Mouse (Mus musculus) E14TG2a.4 (cell line): ENCODE measurements around the gene Upp2.

ENCODE experiments used
- H3K27me3 ChIP-seq: 2 replicates; pipeline ENCODE4 v1.6.1; 2014; ENCODE audit warnings: low read length, control low read depth; ENCODE audit not compliant: insufficient read depth
- H3K36me3 ChIP-seq: 2 replicates; pipeline ENCODE4 v1.6.1; 2014; ENCODE audit warnings: low read length, control low read depth; ENCODE audit not compliant: insufficient read depth
- H3K4me1 ChIP-seq: replicated peaks from 2 replicates; pipeline ENCODE4 v1.6.1; 2014; ENCODE audit warnings: low read depth, low read length, control low read depth
- H3K4me3 ChIP-seq: replicated peaks from 2 replicates; pipeline ENCODE4 v1.5.1; 2014; ENCODE audit warnings: mild to moderate bottlenecking, low read length
- H3K9me3 ChIP-seq: 2 replicates; pipeline ENCODE4 v1.6.1; 2014; ENCODE audit warnings: low read length, control low read depth
- CTCF ChIP-seq: conservative IDR thresholded peaks from 2 replicates; pipeline ENCODE4 v1.5.1; 2014; ENCODE audit warnings: low read length
- NANOG ChIP-seq: IDR thresholded peaks from 2 replicates; pipeline ENCODE4 v1.6.1; 2014; ENCODE audit warnings: borderline replicate concordance, low read length, mixed read lengths
- POU5F1 ChIP-seq: IDR thresholded peaks from 2 replicates; pipeline ENCODE4 v1.6.1; 2014; ENCODE audit warnings: low read length, borderline replicate concordance

Upp2 gene

DNA sequence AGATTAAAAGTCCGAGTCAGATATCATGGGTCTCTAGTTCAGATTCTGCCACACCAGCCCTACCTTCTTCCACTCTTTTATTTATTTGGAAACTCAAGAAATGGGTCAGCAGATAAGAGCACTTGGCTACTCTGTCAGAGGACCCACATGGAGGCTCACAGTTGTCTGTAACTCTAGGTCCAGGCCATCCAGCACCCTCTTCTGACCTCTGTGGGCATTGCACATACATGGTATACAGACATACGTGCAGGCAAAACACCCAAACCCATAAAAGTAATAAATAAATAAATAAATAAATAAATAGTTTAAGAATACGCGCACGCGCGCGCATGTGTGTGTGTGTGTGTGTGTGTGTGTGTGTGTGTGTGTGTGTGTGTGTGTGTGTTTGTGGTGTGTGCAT lies 47.8 kb downstream of the Upp2 start:
- Histone ChIP-seq H3K27me3 (no peaks in the 10 kb centered on the region), H3K9me3 (no peaks in the 10 kb centered on the region), H3K4me3 (no peak overlapping the region), H3K36me3 (no peaks in the 10 kb centered on the region), H3K4me1 (peaks cover 5% of the 10 kb centered on the region)
- TF ChIP-seq CTCF (no peak), POU5F1 (no peak), NANOG (no peak)

DNA sequence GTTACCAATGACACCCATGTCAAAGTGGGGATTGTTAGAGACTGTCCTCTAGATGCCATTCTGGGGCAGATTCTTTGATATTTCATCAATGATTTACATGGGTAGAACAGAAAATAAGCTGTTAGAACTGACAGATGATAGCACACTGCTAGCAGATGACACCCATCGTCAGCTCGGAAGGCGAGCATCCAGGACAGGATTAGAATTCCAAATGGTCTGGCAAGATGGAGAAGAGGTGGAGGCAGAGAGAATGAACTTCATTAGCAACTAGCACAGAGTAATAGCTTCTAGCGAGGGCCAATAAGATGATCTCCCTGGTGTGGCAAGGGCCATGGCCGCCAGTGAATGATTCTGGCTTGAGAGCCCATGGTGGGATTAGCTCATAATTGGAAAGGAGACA lies 48.7 kb downstream of the Upp2 start:
- Histone ChIP-seq H3K27me3 (no peaks in the 10 kb centered on the region), H3K9me3 (no peaks in the 10 kb centered on the region), H3K36me3 (no peaks in the 10 kb centered on the region), H3K4me3 (no peak overlapping the region), H3K4me1 (peaks cover 5% of the 10 kb centered on the region)
- TF ChIP-seq NANOG (no peak), CTCF (no peak), POU5F1 (no peak)

DNA sequence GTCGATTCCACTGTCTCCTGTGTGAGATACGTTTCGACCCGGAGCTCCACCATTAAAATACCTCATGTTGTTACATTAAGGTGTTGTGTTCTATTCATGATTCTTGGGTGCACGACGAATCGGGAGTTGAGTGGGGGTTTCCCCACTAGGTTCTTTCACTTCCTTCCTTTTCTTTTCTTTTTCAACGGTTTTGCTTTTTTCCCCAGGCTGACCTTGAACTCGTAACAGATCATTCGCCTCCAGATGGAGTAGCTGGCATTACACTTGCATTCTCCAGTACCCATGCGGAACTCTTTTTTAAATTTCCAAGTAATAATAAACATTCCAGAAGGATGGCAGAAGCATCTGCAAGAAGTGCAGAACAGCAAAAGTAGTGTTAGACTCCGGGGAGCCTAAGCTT lies 58.1 kb downstream of the Upp2 start:
- Histone ChIP-seq H3K4me3 (peak overlapping the region; percentile 59), H3K9me3 (peaks cover 6% of the 10 kb centered on the region; the same call in 1 of the 2 replicates), H3K27me3 (no peaks in the 10 kb centered on the region), H3K36me3 (peaks cover 4% of the 10 kb centered on the region), H3K4me1 (peaks cover 48% of the 10 kb centered on the region)
- TF ChIP-seq CTCF (no peak), NANOG (no peak), POU5F1 (no peak)

DNA sequence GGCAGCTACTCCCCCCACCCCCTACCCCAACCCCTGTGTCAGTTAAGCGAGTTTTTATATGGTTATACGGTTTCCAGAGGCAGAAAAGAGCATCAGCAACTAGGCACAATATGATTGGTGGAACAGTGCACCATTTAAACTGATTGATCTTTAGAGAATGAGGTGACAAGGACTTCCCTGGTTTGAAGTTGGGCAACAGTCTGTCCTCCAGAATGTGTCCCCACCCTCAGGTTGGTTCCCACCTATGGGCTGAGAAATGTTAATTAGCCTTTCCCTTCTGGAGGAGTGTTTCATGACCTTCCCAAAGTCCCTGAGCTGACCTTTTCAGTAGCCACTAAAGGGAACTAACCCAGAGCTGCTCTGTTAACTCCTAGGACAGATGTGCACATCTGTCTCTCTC lies 58.6 kb downstream of the Upp2 start:
- TF ChIP-seq POU5F1 (no peak), CTCF (no peak), NANOG (no peak)
- peaks cover 4% of the 10 kb centered on the region for H3K36me3 ChIP-seq
- peaks cover 6% of the 10 kb centered on the region; the same call in 1 of the 2 replicates for H3K9me3 ChIP-seq
- peaks cover 52% of the 10 kb centered on the region for H3K4me1 ChIP-seq
- peak overlapping the region; percentile 65 for H3K4me3 ChIP-seq
- no peaks in the 10 kb centered on the region for H3K27me3 ChIP-seq

DNA sequence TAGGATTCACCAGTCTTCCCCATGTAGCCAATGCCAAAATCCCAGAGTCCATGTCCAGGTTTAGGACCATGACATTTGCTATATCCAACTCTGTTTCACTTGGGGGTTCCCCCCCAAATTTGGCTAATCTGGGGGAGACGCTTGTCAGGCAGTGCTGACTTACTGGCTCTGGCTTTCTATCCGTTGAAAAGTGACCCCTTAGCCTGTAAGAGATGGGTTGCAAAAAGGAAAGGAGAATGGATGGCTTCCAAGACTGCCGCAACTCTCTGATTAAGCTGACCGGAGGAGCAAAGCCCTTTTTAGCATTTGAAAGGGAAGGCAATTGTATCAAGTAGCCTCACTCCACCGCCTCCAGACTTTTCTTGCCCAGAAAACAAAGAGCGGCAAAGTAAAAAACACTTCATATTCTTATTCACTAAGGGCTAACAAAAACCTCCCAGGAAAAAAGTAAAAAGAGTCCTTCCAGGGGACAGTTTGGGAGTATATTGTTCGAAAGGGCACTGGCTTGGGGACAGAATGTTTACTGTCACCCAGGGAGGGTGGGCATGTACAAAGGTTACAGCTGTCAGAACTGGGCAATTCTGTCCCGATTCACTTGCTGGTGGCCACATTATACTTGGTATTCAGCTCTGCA lies 59.2 kb downstream of the Upp2 start:
- peaks cover 6% of the 10 kb centered on the region; the same call in 1 of the 2 replicates for H3K9me3 ChIP-seq
- TF ChIP-seq POU5F1 (peak; percentile 87), NANOG (peak; percentile 65; the same call in 1 of the 2 replicates), CTCF (no peak)

DNA sequence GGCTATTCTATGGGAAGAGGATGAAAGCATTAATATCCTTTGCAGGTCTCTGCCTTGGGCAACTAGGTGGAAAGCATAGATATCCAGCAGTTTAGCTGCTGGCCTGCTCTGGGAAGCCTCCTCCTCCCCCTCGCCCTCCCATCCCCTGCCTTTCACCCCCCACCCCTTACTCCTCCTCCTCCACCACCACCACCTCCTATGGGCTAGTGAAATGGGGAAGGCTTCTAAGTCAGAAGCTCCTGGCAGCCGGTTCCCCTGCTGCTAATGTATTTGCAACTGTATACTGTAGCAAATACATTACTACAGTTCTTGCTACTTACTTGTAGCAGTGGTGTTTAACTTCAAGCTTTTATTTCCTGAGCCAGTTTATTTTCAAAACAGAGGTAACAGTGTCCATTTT lies 60.9 kb downstream of the Upp2 start:
- peaks cover 4% of the 10 kb centered on the region for H3K36me3 ChIP-seq
- peaks cover 6% of the 10 kb centered on the region; the same call in 1 of the 2 replicates for H3K9me3 ChIP-seq
- TF ChIP-seq CTCF (no peak), NANOG (no peak), POU5F1 (no peak)
- 0 out of 2 replicates have a peak, but pooled peaks cover 4% of the 10 kb centered on the region for H3K27me3 ChIP-seq
- H3K4me1 ChIP-seq: peaks cover 58% of the 10 kb centered on the region
- H3K4me3 ChIP-seq: peak overlapping the region; percentile 13; the same call in 1 of the 2 replicates

More for the DNA sequence above, 59.2 kb downstream of the Upp2 start:
- Histone ChIP-seq H3K4me3 (peak overlapping the region; percentile 65), H3K36me3 (peaks cover 4% of the 10 kb centered on the region), H3K27me3 (no peaks in the 10 kb centered on the region), H3K4me1 (peaks cover 56% of the 10 kb centered on the region)

DNA sequence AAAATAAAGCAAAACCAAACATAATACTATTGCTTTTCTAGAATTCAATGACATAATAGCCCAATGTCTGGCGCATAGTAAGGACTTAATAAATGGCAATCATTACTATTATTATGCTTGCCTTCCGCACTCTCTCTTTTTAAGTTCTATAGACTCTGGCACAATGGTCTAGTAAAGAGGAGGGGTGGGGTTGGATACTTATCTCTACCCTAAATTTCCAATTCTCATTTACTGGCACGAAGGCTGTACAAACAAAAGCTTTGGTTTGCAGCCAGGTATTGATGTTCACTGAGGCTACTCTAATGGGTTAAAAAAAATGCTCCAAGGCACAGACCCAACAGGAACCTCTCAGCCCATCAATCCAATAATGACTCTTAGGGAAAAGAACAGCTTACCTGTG lies 61.9 kb downstream of the Upp2 start:
- H3K4me1 ChIP-seq: peaks cover 58% of the 10 kb centered on the region
- TF ChIP-seq NANOG (no peak), POU5F1 (no peak), CTCF (no peak)
- no peaks in the 10 kb centered on the region for H3K36me3 ChIP-seq
- 0 out of 2 replicates have a peak overlapping the region, but pooled peaks have one; percentile 1 for H3K4me3 ChIP-seq
- H3K9me3 ChIP-seq: peaks cover 3% of the 10 kb centered on the region; the same call in 1 of the 2 replicates
- 0 out of 2 replicates have a peak, but pooled peaks cover 7% of the 10 kb centered on the region for H3K27me3 ChIP-seq

DNA sequence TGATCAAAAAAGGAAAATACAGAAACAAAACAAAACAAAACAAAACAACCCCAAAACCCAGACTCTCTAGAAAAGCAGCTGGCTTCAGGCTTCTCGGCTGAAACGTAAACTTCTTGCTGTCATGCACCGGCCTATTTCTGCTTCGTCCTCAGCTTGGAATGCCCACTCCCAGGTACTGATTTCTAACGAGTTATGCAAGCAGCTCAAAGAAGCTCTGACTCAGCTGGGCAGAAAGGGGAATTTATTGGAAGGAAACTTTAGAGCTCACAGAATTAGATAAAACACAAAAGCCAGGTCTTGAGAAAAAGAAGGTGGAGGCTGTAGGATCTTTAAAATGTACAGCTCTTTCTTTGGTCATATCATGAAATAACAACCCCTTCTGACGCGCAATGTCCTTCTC lies 62.3 kb downstream of the Upp2 start:
- no peaks in the 10 kb centered on the region for H3K9me3 ChIP-seq
- H3K4me1 ChIP-seq: peaks cover 54% of the 10 kb centered on the region
- H3K4me3 ChIP-seq: no peak overlapping the region

DNA sequence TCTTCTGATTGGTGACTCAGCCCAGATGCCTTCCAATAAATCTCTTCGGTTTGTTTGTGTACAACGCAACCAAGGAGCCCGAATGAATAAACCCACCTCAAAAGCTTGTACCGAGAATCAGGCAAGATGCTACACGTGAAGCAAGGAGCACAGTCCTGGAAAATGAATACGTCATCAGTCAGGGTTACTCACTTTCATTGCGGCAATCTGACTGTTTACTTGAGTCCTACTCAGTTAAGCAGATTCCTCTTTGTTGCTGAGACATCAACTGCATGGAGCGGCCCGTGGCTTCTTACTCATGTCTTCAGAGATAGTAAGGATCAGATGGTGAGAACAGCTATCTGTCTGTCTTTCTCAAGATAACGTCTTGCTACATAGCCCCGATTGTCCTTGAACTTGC lies 66.7 kb downstream of the Upp2 start:
- Histone ChIP-seq H3K36me3 (no peaks in the 10 kb centered on the region), H3K27me3 (0 out of 2 replicates have a peak, but pooled peaks cover 9% of the 10 kb centered on the region), H3K4me3 (no peak overlapping the region), H3K9me3 (no peaks in the 10 kb centered on the region), H3K4me1 (peaks cover 23% of the 10 kb centered on the region)
- TF ChIP-seq CTCF (no peak), POU5F1 (no peak), NANOG (no peak)

More for the DNA sequence above, 62.3 kb downstream of the Upp2 start:
- H3K27me3 ChIP-seq: 0 out of 2 replicates have a peak, but pooled peaks cover 7% of the 10 kb centered on the region
- no peaks in the 10 kb centered on the region for H3K36me3 ChIP-seq
- no peak for TF ChIP-seq POU5F1
